Mouse (Mus musculus): Measurements from ENCODE around the gene Creb1.
A peak's percentile ranks its signal among the peaks of the same experiment; 100 is the strongest.

The Creb1 gene

GRCm38 (mm10) chr1:64532589-64533470, at the start of gene Creb1:
Gene Creb1, plus strand, starts transcription at chr1:64532645.
- DNase-seq: peak; percentile 99

- no peak for DNase-seq
Observed at GRCm38 (mm10) chr1:64488521-64489029, 43.9 kb upstream of the Creb1 start.

GRCm38 (mm10) chr1:64496803-64497202, 35.6 kb upstream of the Creb1 start:
- DNase-seq: no peak

- DNase-seq: no peak
Observed at GRCm38 (mm10) chr1:64501382-64502140, 30.9 kb upstream of the Creb1 start.

GRCm38 (mm10) chr1:64508479-64509096, 23.9 kb upstream of the Creb1 start:
- DNase-seq: peak; percentile 55

DNA sequence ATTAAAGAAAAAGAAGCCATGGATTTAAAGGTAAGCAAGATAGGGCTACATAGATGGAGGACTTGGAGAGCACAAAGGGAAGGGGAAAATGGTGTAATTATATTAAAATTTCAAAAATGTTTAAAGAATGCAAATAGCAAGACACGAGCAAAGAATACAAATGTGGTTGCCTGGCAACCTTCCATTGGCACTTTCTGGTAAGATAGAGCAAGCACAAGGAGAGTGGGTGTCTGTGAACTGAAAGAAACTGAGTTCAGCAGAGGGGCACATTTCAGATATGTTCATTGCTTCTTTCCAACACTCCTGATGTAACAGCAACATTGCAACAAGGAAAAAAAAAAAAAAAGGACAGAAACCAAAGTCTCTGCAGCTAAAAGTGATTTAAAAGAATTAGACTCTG, 22.8 kb upstream of the Creb1 start:
- no peak for DNase-seq

- DNase-seq: no peak
Observed at GRCm38 (mm10) chr1:64514184-64514583, 18.3 kb upstream of the Creb1 start.

DNA sequence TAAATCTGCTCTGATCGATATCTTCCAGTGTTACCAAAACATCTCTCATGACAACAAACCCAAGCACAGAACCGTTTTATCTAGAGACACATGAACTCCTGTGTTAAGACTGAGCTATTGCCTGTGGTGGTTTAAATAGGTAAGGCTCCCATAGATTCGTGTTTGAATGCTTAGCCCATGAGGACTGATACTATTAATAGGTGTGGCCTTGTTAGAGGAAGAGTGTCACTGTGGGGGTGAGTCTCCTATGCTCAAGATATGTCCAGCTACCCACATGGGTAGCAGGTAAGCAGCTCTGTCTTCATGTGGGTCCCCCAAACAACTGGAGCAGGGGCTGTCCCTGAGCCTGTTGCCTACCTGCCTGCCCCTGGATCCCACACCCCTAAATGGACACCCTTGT, 15.9 kb upstream of the Creb1 start:
- no peak for DNase-seq

GRCm38 (mm10) chr1:64518480-64518879, 14.0 kb upstream of the Creb1 start:
- no peak for DNase-seq

DNA sequence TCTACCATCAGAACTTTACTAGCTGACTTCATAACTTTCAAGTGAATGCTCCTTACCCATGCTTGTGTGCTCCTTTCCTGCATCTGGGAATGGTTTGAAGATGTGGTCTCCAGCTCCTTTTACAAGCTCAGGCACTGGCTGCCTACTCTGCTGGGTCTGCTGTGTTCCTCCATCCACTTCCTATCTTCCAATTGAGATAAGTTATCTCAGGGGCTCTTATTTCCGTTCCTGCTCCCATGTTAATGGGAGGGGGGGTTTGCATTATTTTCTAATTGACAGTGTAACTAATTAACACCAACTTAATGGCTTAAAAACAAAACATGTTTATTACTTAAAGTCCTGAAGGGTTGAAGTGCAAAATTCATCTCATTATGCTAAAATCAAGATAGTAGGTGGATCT, 13.1 kb upstream of the Creb1 start:
- DNase-seq: no peak

GRCm38 (mm10) chr1:64519901-64520300, 12.5 kb upstream of the Creb1 start:
- no peak for DNase-seq

DNA sequence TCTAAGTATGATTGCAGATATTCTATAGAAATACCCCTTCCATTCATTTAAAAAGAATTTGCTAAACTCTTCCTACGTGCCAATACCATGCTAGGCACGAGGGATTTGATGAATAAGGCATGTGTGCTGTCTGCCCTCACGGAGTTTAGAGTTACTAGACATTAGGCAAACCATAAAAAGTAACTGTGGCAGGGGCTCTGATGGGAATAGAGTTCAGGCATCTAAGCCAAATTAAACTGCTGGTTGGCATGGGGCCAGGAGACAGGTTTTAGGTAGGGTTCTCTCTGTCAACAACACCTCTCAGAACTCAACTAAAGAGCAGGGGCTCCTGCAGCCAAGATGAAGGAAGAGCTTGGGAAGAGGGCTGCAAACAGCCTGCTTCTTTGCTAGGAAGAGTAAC, 10.7 kb upstream of the Creb1 start:
- DNase-seq: no peak

DNA sequence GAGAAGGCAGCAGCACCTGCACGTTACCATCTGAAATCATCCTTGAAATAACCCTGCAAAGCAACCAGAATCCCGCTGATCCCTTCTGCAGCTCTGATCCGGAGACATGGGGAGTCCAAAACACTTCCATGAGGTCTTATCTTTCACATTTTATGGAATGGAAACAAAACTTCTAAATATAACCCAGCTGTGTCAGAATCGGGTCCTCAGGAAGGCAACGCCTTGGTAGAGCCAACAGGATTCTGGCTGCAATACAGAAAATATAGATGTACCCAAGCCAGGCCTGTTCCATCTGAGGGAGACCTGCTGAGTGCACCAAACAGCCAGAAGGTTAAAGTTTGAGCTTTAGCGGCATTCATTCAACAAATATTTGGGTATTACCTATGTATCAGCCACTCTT, 9.8 kb upstream of the Creb1 start:
- no peak for DNase-seq

DNA sequence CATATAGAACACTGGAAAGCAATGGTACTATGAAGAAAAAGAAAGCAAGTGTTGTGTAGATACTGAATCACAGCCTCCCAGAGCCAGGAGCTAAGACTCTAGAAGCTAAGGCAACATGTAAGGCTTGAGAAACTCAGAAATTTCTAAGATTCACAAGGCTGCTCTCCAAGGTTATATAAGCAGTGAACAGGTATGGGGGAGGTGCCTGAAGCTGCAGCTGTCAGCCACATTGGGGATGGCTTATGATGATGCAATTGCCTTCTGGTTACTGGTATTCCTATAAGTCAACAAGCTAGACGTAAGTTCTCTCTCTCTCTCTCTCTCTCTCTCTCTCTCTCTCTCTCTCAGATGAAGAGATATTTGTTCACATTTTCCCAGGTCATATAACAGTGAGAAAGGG, 9.3 kb upstream of the Creb1 start:
- DNase-seq: no peak

- no peak for DNase-seq
Observed at GRCm38 (mm10) chr1:64524661-64525060, 7.8 kb upstream of the Creb1 start.

DNA sequence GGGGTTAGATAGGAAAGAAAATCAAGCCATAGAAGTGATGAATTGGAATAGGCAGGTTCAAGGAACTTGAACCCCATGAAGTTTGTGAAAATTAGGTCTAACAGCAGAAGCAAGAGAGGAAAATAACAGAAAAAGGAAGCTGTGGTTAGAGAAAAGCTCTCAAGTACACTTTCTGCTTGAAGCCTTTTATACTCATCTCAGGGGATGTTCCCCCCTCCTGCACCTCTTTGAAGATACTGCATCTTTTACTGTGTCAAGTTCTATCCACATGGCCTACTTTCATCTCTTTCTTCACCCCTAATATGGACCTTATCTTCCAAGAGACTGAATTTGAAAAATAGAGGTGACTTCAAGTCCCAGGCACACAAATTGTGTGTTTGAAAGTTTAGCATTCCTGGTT, 4.8 kb upstream of the Creb1 start:
- peak; percentile 67 for DNase-seq

DNA sequence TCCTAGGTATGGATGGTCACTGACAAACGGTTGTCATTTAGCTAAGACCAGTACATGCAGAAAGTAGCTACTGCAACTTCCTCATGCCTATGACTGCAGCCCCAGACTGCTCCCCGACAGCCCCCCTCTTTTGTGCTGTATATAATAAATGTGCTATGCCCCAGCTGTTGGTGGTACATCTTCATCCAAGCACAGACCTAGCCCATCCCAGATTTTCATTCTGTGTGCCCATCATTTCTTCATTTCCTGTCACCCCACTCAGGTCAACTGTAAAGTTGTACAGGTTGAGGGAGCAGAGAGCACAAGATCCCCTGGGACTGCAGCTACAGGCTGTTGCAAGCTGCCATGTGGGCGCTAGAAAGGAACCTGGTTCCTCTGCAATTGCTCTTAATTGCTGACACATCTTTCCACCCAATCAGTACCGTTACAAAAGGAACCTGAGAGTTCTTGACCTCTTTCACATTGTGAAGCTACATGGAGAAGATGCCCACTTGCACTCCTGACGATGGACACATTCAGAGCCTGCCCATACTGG, 2.6 kb upstream of the Creb1 start:
- DNase-seq: peak; percentile 64

- DNase-seq: no peak
Observed at GRCm38 (mm10) chr1:64531548-64531947, 897 bp upstream of the Creb1 start.

- DNase-seq: peak; percentile 91
Observed at GRCm38 (mm10) chr1:64532067-64532523, 350 bp upstream of the Creb1 start.

- peak; percentile 73 for DNase-seq
Observed at GRCm38 (mm10) chr1:64533471-64534443, 1.3 kb downstream of the Creb1 start.

- no peak for DNase-seq
Observed at GRCm38 (mm10) chr1:64538837-64539367, 6.5 kb downstream of the Creb1 start.

- DNase-seq: no peak
Observed at GRCm38 (mm10) chr1:64543750-64544149, 11.3 kb downstream of the Creb1 start.
